Comparison of ENCODE assay signal across 8 mouse cellular contexts in genomic region chr7:79535251-79536111, GRCm38 (mm10).
DNase-seq lines count a peak whose midpoint lies in the region; ATAC-seq and TF ChIP-seq lines count a peak whose summit lies in the region.

No protein-coding gene starts in this region.

- peaks cover 33% of the 10 kb centered on the region for H3K36me3 ChIP-seq in forebrain, embryonic 13.5 days (ENCODE audit: poor library complexity, severe bottlenecking)
- no peaks in the 10 kb centered on the region for H3K36me3 ChIP-seq in kidney, adult 2 months (ENCODE audit: control insufficient read depth, insufficient read depth, low read length)

- H3K9ac ChIP-seq in forebrain, embryonic 13.5 days, result peak overlapping the region; percentile 94

- peaks cover 86% of the 10 kb centered on the region for H3K4me1 ChIP-seq in forebrain, embryonic 13.5 days
- no peaks in the 10 kb centered on the region for H3K4me1 ChIP-seq in kidney, adult 2 months (ENCODE audit: control insufficient read depth, insufficient read depth, low read length)

- ATAC-seq in forebrain, embryonic 13.5 days, result peak; percentile 74

- TF ChIP-seq CTCF in kidney, adult 2 months (conservative IDR thresholded peaks at IDR 0.05; ENCODE audit: insufficient read depth, insufficient read length, low read depth, low read length), result no peak

- no peak for TF ChIP-seq POLR2A in kidney, adult 2 months (IDR thresholded peaks at IDR 0.05; ENCODE audit: low read depth, low read length)

- no peaks in the 10 kb centered on the region for H3K27me3 ChIP-seq in forebrain, embryonic 13.5 days
- H3K27me3 ChIP-seq in kidney, adult 2 months (replicated peaks; ENCODE audit: control insufficient read depth, insufficient read depth, low read length), result peaks cover 4% of the 10 kb centered on the region; the same call in 1 of the 2 replicates

- no peaks in the 10 kb centered on the region for H3K9me3 ChIP-seq in forebrain, embryonic 13.5 days (replicated peaks)

- H3K4me2 ChIP-seq in forebrain, embryonic 13.5 days, result peak overlapping the region; percentile 82

- peak overlapping the region; percentile 55 for H3K4me3 ChIP-seq in forebrain, embryonic 13.5 days
- H3K4me3 ChIP-seq in kidney, adult 2 months (ENCODE audit: insufficient read depth, low read depth, low read length), result no peak overlapping the region

- peak overlapping the region; percentile 99 for H3K27ac ChIP-seq in forebrain, embryonic 13.5 days
- H3K27ac ChIP-seq in kidney, adult 2 months (ENCODE audit: insufficient read depth, low read depth, low read length), result no peak overlapping the region

- DNase-seq in layer of hippocampus, adult 11-12 months (ENCODE audit: low spot score), result peak; percentile 56
- no peak for DNase-seq in layer of hippocampus, adult 9-10 months (ENCODE audit: low spot score)
- peak; percentile 24 to 33 for DNase-seq in adrenal gland, postnatal 36 days
- DNase-seq in kidney, adult 2 months, result peak; percentile 23
- DNase-seq in mesoderm, embryonic 11.5 days (ENCODE audit: low read depth, low spot score), result peak; percentile 76
- DNase-seq in thymus, postnatal 25 days, result peak; percentile 44
- DNase-seq in MN1 (ENCODE audit: low spot score), result no peak

- WGBS in forebrain, embryonic 13.5 days, result under 1% methylated on average over 52 of the region's 66 CpGs
- WGBS in kidney, adult 2 months, result 2% methylated on average over 65 of the region's 66 CpGs

Comparison
In these comparisons a context has a peak if more than half of its experiments do, and no peak if none do; other contexts are left out.
1. DNase-seq: peak in layer of hippocampus, adult 11-12 months (single experiment), adrenal gland, postnatal 36 days (2 of 2), kidney, adult 2 months (single experiment), mesoderm, embryonic 11.5 days (single experiment) and thymus, postnatal 25 days (single experiment); none in layer of hippocampus, adult 9-10 months (single experiment) and MN1 (single experiment).